Mouse (Mus musculus) heart, adult 8-10 months (tissue): ENCODE measurements around the gene Mcrip2. TPM values are rescaled to one million over a fixed set of nuclear protein-coding genes. Genes with fewer than 3 reads are reported as not detected.
"Not testable (repeated sequence)": the region's sequence is repeated elsewhere in the genome, so short reads cannot be mapped to it uniquely, and the experiment has no call there.

Experiments
- DNase-seq: peaks from one replicate; pipeline ENCODE4 v3.0.0; 2022; ENCODE audit warnings: low spot score
- total RNA-seq, 4 experiments: library from RNA; stranded (reverse); gene quantifications; 2 replicates each; pipeline ENCODE4 v1.2.4; 2022

Mcrip2 gene
- total RNA-seq, 4 experiments from 2014 or later: 211 to 282 (median 267) TPM

DNA sequence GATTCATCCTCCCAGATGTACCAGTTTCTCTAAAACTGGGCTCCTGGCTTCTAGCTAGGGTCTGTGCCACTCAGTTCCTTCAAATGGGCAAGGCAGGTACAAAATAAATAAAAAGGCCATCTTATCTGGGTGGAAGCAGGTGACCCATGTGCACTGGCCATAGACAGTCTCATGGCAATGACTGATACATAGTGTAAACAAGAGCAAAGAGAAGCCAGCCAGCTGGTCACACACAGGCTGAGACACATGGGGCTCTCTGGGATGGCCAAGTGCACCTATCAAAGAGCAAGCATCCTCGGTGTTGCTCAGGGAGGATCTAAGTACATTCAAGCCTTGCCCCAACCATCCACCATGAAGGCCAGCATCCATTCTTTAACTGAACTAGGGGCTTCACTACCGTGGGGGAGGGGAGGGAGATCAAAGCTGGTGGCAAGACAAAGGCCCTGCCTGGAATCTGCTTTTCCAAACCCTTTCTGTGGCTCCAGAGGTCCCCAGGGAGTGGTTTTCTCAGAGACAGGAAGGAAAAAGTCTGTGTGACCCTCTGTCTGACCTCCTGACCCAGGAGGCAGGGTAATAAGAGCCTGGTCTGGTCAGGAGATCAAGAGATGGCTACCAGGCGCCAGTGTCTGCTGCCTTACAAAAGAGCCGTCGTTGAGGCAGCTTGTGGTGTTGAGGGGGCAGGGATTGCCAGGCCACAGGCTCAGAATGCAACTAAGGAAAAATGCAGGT, 12.5 kb upstream of the Mcrip2 start:
- DNase-seq: no peak

- no peak for DNase-seq
Measured at GRCm38 (mm10) chr17:25880196-25880910, 11.8 kb upstream of the Mcrip2 start, which contains the start of gene Wfikkn1. Gene Wfikkn1 (minus strand): TSS chr17:25880858.

DNA sequence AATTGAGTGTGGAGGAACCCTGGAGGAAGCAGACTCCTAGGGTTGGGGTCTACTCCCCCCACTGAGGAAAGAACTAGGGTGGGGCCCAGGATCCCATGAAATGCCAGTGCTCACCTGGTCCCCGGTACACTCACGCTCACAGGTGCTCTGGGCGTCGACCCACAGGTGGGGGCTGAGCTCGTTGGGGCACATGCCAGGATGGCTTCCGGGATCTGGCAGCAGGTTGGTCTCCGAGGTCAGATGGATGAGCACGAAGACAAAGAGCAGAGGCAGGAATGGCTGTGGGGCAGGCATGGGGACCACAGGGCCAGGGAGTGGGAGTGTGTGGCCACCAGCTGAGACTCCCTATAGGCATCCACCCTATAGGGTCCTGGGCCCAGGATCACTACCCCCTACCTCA, 11.2 kb upstream of the Mcrip2 start:
- no peak for DNase-seq

- no peak for DNase-seq
Measured at GRCm38 (mm10) chr17:25879261-25879660, 10.7 kb upstream of the Mcrip2 start.

- no peak for DNase-seq
Measured at GRCm38 (mm10) chr17:25878611-25879180, 10.1 kb upstream of the Mcrip2 start.

GRCm38 (mm10) chr17:25877741-25878610, 9.4 kb upstream of the Mcrip2 start:
- DNase-seq: no peak

DNA sequence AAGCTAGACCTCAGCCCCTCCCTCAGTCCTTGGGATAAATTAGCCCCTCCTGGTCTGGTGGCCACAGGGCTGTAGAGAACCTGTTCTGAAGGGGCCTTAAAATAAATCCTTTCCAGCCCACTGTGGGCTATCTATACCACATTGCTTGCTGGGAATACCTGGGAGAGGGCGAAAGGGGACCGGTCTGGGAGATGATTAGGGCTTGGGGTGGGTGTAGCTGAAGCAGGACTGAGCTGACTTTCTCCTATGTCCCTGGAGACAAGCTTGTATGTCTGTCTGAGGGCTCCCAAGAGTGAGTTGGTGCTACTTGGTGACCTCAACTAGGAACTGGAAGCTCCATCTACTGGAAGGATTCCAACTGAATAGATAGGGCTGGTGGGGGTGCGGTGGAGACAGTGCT, 8.5 kb upstream of the Mcrip2 start:
- DNase-seq: no peak

GRCm38 (mm10) chr17:25876347-25876915, 7.9 kb upstream of the Mcrip2 start:
- no peak for DNase-seq

DNA sequence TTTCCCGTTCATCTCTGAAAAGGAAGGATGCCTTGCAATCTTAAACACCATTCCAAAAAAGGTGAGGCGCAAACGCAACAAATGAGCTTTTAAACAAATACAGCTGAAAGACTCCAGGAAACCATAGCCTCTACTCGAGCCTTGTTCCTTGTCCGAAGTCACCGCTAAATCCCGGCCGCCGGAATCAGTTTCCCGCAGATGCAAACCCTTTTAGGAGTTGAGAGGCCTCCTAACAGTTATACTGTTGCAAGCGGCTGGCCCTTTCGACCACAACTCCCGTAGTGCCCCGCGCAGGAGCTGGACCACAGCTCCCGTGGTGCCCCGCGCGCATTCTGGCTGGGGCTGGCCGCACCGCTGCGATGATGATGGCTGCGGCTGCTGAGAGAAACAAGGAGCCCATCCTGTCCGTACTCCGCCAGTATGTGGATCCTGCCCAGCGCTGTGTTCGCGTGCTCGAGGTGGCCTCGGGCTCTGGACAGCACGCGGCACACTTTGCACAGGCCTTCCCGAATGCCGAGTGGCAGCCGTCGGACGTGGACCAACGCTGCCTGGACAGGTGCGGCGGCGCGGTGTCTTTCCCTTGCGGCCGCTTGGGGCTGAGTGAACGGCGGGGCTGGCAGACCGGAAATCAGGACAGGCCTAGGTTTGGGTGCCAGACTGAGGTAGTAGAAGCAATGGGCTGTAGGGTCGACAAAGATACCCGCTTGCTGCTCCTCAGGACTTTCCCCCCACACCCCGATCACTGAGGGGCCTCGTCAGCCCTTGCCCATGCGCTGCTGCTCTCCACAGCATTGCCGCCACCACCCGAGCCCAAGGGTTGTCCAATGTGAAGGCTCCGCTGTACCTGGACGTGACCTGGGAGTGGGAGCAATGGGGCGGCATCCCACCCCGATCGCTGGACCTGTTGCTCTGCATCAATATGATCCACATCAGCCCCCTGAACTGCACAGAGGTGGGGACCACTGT, 6.9 kb upstream of the Mcrip2 start:
- peak; percentile 88 for DNase-seq

DNA sequence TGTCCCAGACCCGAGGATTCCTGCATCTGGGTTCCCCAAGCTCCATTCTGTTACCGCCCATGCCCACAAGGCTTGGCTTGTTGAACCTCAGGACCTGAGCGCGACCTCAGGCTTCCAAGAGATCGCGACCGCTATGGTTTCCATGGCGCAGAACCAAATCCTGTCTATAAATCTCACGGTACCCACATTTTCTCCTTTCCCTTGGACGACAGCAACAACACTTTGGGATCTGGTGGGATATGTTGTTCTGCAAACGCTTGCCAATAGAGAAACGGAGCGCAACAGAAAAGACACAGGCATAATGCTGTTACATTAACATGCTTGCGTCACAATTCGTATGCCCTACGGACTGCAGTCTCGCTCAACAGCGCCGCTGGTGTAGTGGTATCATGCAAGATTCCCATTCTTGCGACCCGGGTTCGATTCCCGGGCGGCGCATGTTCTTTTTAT, 6.2 kb upstream of the Mcrip2 start, which contains the start of gene Mettl26:
TSS of gene Mettl26 (plus strand) at position 354 of the 450 bp plus-strand sequence.
- DNase-seq: peak; percentile 96

DNA sequence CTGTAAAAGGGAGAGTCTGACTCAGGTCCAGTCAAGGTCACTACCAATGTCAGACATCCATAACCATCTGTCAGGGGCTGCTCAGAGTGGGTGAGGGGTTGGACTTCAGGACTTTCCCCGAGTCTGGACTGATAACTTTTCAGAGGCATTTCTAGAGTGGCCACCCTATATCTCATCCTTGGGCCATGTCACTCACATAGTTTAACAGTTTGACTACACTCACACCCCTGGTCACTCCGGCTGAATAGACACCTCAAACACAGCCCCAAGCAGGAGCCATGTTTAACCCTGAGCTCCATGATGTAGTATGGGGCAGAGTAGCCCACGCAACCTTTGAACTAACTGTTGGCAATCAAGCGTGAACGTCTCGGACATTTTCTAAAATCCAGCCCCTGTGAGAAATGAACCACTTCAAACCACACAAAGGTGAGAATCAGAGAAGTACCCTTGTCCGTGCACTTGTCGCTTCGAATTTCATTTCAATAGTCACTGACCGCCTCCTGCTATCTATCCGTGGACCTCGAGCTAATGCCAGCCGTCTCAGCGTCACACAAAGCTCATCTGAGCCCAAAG, 5.7 kb upstream of the Mcrip2 start:
- no peak for DNase-seq

DNA sequence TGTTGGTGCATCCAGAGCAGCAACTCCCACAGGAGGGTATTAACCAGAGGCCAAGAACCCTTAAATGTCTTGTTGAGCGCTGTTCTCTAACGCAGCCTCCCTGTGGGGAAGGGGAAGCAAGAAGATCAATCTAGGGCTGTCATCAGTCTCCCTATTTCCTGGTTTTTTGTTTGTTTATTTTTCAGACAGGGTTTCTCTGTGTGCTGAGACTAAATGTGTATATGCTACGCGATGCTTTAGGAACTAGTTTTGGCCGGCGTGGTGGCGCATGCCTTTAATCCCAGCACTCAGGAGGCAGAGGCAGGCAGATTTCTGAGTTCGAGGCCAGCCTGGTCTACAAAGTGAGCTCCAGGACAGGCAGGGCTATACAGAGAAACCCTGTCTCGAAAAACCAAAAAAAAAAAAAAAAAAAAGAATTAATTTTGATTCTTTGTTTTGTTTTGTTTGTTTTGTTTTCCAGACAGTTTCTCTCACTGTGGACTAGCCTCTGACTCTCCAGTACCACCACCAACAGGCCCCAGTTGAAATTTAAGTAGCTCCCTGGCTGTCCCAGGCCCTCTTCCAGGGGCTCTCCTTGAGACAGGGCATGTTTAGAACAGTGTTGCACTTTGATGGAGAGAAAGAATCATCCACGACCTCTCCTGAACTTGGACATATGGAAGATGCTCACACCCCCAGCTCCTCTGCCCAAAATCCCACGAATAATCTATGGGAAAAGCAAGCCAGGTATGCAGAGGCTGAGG, 5.0 kb upstream of the Mcrip2 start:
- DNase-seq: no peak

DNA sequence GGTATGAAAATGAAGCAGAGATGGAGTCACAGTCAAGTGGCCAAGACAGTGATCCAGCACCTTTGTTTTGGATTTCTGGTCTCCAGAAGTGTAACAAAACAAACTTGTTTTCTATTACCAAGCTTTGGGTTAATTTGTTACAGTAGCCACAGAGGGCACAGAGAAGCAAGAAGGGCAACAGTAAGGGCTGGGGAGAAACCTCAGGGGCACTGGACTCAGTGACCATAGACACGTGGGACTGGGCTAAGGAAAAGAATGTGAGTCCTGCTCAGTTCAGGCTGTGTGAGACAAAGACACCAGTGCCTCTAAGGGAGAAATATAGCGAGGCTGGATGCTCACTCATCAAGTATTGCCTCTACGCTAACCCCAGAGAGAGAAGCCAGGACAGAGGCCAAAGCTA, 4.1 kb upstream of the Mcrip2 start:
- no peak for DNase-seq

DNA sequence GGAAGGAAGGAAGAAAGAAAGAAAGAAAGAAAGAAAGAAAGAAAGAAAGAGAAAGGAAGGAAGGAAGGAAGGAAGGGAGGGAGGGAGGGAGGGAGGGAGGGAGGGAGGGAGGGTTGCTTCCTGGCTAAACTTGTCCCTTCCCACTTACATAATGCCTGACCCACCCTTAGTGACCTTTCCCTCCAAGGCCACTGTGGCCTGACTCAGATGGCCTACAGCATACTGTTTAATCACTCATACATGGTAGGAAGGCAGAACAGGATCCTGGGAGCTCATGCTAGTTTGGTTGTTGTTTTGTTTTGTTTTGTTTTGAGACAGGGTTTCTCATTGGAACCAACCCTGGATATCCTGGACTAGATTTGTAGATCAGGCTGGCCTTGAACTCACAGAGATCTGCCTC, 3.0 kb upstream of the Mcrip2 start:
- not testable (repeated sequence) for DNase-seq

DNA sequence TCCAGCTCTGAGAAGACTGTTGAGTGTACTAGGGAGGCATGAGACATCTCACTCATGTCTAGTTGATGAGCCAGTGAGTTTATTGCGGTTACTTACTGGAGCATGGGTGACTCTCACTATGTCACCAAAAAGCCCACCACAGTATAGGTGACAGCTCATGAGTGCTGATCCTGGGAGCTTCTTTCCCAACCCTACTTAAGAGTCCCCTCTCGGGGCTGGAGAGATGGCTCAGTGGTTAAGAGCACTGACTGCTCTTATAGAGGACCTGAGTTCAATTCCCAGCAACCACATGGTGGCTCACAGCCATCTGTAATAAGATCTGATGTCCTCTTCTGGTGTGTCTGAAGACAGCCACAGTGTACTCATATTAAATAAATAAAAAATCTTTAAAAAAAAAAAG, 1.4 kb upstream of the Mcrip2 start:
- DNase-seq: no peak

- DNase-seq: no peak
Measured at GRCm38 (mm10) chr17:25869498-25869897, 934 bp upstream of the Mcrip2 start.

GRCm38 (mm10) chr17:25867836-25868600, 546 bp downstream of the Mcrip2 start:
- DNase-seq: peak; percentile 59

DNA sequence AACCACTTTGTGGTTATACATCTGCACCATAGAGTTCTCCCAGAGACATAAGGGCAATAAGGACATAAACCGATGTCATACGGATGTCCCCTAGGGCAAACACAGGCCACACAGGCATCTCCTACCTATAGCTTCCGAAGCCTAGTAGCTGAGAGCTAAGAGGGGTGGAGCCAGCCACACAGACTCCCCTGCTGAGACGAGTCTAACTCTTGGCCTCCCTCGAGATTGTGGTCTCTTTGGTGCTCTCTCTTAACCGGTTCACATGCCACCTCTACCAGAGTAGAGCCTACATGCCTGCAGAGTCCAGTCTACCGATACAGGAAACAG, 1.1 kb downstream of the Mcrip2 start:
- DNase-seq: no peak
